25 mouse cellular contexts compared by ENCODE assay signal in genomic region chr2:30754831-30755230, GRCm38 (mm10). TPM values are rescaled to one million over a fixed set of nuclear protein-coding genes. Genes with fewer than 3 reads are reported as not detected.
DNase-seq lines count a peak whose midpoint lies in the region; ATAC-seq and TF ChIP-seq lines count a peak whose summit lies in the region.
"Had no signal": no experiment of that assay in that cellular context is flagged by ENCODE, and none has a peak within 500 bp of the region (broad histone marks: within the 10 kb centered on the region; RNA-seq: fewer than 3 reads in every experiment).

No protein-coding gene starts in this region.

- peak; percentile 44 for DNase-seq in adrenal gland, postnatal 14 days
- DNase-seq in adrenal gland, postnatal 25 days = no peak
- DNase-seq in heart, embryonic 10.5 days (ENCODE audit: low spot score) = no peak
- no peak for DNase-seq in heart, postnatal 25 days (ENCODE audit: low spot score)
- DNase-seq in lung, postnatal 0 days (ENCODE audit: low spot score) = no peak
- no peak for DNase-seq in lung, adult 18-20 months
- no peak for DNase-seq in limb, embryonic 10.5 days (ENCODE audit: low spot score)
- DNase-seq in layer of hippocampus, adult 18-20 months (ENCODE audit: low spot score in 2 of 2) = no peak
- DNase-seq: adrenal gland, postnatal 10 days; B cell, adult 2 months; cerebellum, adult 2 months; cerebellum, postnatal 10 days; embryo, embryonic 11 days; forebrain, postnatal 0 days; gastrocnemius, postnatal 36 days; heart, adult 18-20 months; heart, postnatal 36 days had no signal

- H3K9ac ChIP-seq in lung, postnatal 0 days (replicated peaks; ENCODE audit: low read depth) = peak overlapping the region; percentile 8; the same call in 1 of the 2 replicates
- H3K9ac ChIP-seq: embryonic facial prominence, embryonic 12.5 days; forebrain, embryonic 12.5 days; forebrain, postnatal 0 days; heart, embryonic 12.5 days; hindbrain, embryonic 12.5 days had no signal

- H3K4me3 ChIP-seq in heart, embryonic 10.5 days = no peak overlapping the region
- H3K4me3 ChIP-seq in lung, postnatal 0 days (ENCODE audit: low read depth, low read length) = no peak overlapping the region
- no peak overlapping the region for H3K4me3 ChIP-seq in limb, embryonic 10.5 days
- H3K4me3 ChIP-seq: embryonic facial prominence, embryonic 12.5 days; forebrain, embryonic 12.5 days; heart, embryonic 12.5 days; hindbrain, embryonic 12.5 days had no signal

- 0 out of 2 replicates have a peak, but pooled peaks cover 3% of the 10 kb centered on the region for H3K36me3 ChIP-seq in heart, embryonic 10.5 days
- H3K36me3 ChIP-seq in lung, postnatal 0 days (ENCODE audit: insufficient read depth, low read length) = no peaks in the 10 kb centered on the region
- no peaks in the 10 kb centered on the region for H3K36me3 ChIP-seq in limb, embryonic 10.5 days
- H3K36me3 ChIP-seq: embryonic facial prominence, embryonic 12.5 days; G1E; heart, embryonic 12.5 days; hindbrain, embryonic 12.5 days had no signal

- no peak for TF ChIP-seq EP300 in lung, postnatal 0 days (IDR thresholded peaks at IDR 0.05)

- peak overlapping the region; percentile 69 for H3K27ac ChIP-seq in heart, embryonic 10.5 days
- H3K27ac ChIP-seq in lung, postnatal 0 days (ENCODE audit: low read length) = no peak overlapping the region
- peak overlapping the region; percentile 66 for H3K27ac ChIP-seq in limb, embryonic 10.5 days
- H3K27ac ChIP-seq: forebrain, embryonic 12.5 days; hindbrain, embryonic 12.5 days; hindbrain, postnatal 0 days had no signal

- no peaks in the 10 kb centered on the region for H3K27me3 ChIP-seq in heart, embryonic 10.5 days (ENCODE audit: insufficient read depth, poor library complexity, severe bottlenecking)
- H3K27me3 ChIP-seq in lung, postnatal 0 days (replicated peaks; ENCODE audit: insufficient read depth, low read length) = no peaks in the 10 kb centered on the region
- H3K27me3 ChIP-seq in limb, embryonic 10.5 days (ENCODE audit: low read depth, poor library complexity, severe bottlenecking) = no peaks in the 10 kb centered on the region
- H3K27me3 ChIP-seq: embryonic facial prominence, embryonic 12.5 days; forebrain, embryonic 12.5 days; heart, embryonic 12.5 days; hindbrain, embryonic 12.5 days had no signal

- no peak for TF ChIP-seq CTCF in lung, postnatal 0 days (IDR thresholded peaks at IDR 0.05)

- H3K9me3 ChIP-seq in heart, embryonic 10.5 days = no peaks in the 10 kb centered on the region
- no peaks in the 10 kb centered on the region for H3K9me3 ChIP-seq in lung, postnatal 0 days (ENCODE audit: low read length)
- H3K9me3 ChIP-seq in limb, embryonic 10.5 days (replicated peaks) = 0 out of 2 replicates have a peak, but pooled peaks cover 5% of the 10 kb centered on the region
- H3K9me3 ChIP-seq: embryonic facial prominence, embryonic 12.5 days had no signal

- no peak for ATAC-seq in lung, postnatal 0 days
- ATAC-seq: CD4-positive, CD25-positive, alpha-beta regulatory T cell, adult 4 months; forebrain, postnatal 0 days; hindbrain, postnatal 0 days had no signal

- peaks cover 58% of the 10 kb centered on the region for H3K4me1 ChIP-seq in heart, embryonic 10.5 days
- H3K4me1 ChIP-seq in lung, postnatal 0 days (ENCODE audit: insufficient read depth, low read depth, low read length) = peaks cover 23% of the 10 kb centered on the region; the same call in 1 of the 2 replicates
- peaks cover 56% of the 10 kb centered on the region for H3K4me1 ChIP-seq in limb, embryonic 10.5 days

- H3K4me2 ChIP-seq in lung, postnatal 0 days (replicated peaks; ENCODE audit: low read depth, low read length) = no peak overlapping the region
- H3K4me2 ChIP-seq: embryonic facial prominence, embryonic 12.5 days; forebrain, embryonic 12.5 days; heart, embryonic 12.5 days; hindbrain, embryonic 12.5 days had no signal

- 77% methylated on average over 3 of the region's 3 CpGs for WGBS in heart, embryonic 10.5 days
- WGBS in lung, postnatal 0 days = 64% methylated on average over 3 of the region's 3 CpGs
- 75% methylated on average over 3 of the region's 3 CpGs for WGBS in limb, embryonic 10.5 days

- intact Hi-C loops in heart, postnatal 25 days (cut with DNase I) = no loop called here

RNA-seq across cellular contexts. Expression of gene 1700001O22Rik, which starts 48.6 kb away (rescaled TPM):
- total RNA-seq in adrenal gland, postnatal 14 days (2021) = 0.98 and 2.0 TPM in 2 replicates
- 5.0 and 5.9 TPM in 2 replicates for total RNA-seq in adrenal gland, postnatal 25 days (2021)
- 1.3 and 1.8 TPM in 2 replicates for polyA plus RNA-seq in heart, embryonic 10.5 days (2016; fragmentation: Nextera tagmentation; extraction: Ambion mirVana)
- under 1 TPM; 0.26 to 0.70 TPM for total RNA-seq in heart, postnatal 25 days (2021)
- 0.47 and 0.94 TPM in 2 replicates for polyA plus RNA-seq in lung, postnatal 0 days (2015; fragmentation: Nextera tagmentation; extraction: Ambion mirVana)
- polyA plus RNA-seq in limb, embryonic 10.5 days (2016; fragmentation: Nextera tagmentation; extraction: Ambion mirVana) = 2.1 and 4.0 TPM in 2 replicates
- 1 to 10 TPM; 4.9 to 5.2 TPM for total RNA-seq in layer of hippocampus, adult 18-20 months (2021)
- total RNA-seq: common myeloid progenitor, adult 5-6 weeks had no signal
- polyA plus RNA-seq: G1E had no signal

RNA-seq across cellular contexts. Expression of gene Ntmt1, which starts 52.8 kb away (rescaled TPM):
- total RNA-seq in adrenal gland, postnatal 14 days (2021) = 32.3 and 37.7 TPM in 2 replicates
- 46.1 and 57.5 TPM in 2 replicates for total RNA-seq in adrenal gland, postnatal 25 days (2021)
- polyA plus RNA-seq in heart, embryonic 10.5 days (2016; fragmentation: Nextera tagmentation; extraction: Ambion mirVana) = 102 and 116 TPM in 2 replicates
- total RNA-seq in heart, postnatal 25 days (2021) = 10 to 100 TPM; 30.6 to 31.1 TPM
- 49.4 and 50.7 TPM in 2 replicates for polyA plus RNA-seq in lung, postnatal 0 days (2015; fragmentation: Nextera tagmentation; extraction: Ambion mirVana)
- polyA plus RNA-seq in limb, embryonic 10.5 days (2016; fragmentation: Nextera tagmentation; extraction: Ambion mirVana) = 138 and 141 TPM in 2 replicates
- 10 to 100 TPM; 32.1 to 32.5 TPM for total RNA-seq in layer of hippocampus, adult 18-20 months (2021)
